Mouse (Mus musculus) erythroblast, adult 5-6 weeks (primary cell): ENCODE data around the gene Pax8. TPM values are rescaled to one million over a fixed set of nuclear protein-coding genes. Genes with fewer than 3 reads are reported as not detected.

Source experiments
- ATAC-seq: replicated peaks from 2 replicates; pipeline ENCODE4 v1.8.0; 2016; ENCODE audit warnings: moderate number of reproducible peaks, mild to moderate bottlenecking, moderate TSS enrichment, inconsistent platforms; ENCODE audit not compliant: poor library complexity, low FRiP score, severe bottlenecking
- total RNA-seq, 2 experiments: library from RNA; stranded (forward) in 1 of 2; stranded (reverse) in 1 of 2; fragments of 150-400 nt in 1 of 2; fragments of 200-764, 138-1000 nt in 1 of 2; gene quantifications; 2 replicates each; pipeline versions ENCODE4 v1.2.3 to v1.2.4; 2015 to 2017; ENCODE audit warnings: low replicate concordance in 2 of 2

Pax8 gene
- total RNA-seq, 2 experiments from 2014 or later, result 1.1 to 2.1 TPM

- no peak for ATAC-seq
Observed at GRCm38 (mm10) chr2:24469102-24469501, 6.3 kb downstream of the Pax8 start.

- ATAC-seq, result no peak
Observed at GRCm38 (mm10) chr2:24468430-24468829, 7.0 kb downstream of the Pax8 start.

- ATAC-seq, result no peak
Observed at GRCm38 (mm10) chr2:24467156-24467555, 8.2 kb downstream of the Pax8 start.

GRCm38 (mm10) chr2:24460808-24461127, 14.6 kb downstream of the Pax8 start:
- ATAC-seq, result no peak

- no peak for ATAC-seq
Observed at GRCm38 (mm10) chr2:24460112-24460807, 15.1 kb downstream of the Pax8 start.

- ATAC-seq, result no peak
Observed at GRCm38 (mm10) chr2:24456841-24457240, 18.6 kb downstream of the Pax8 start.

- ATAC-seq, result no peak
Observed at GRCm38 (mm10) chr2:24455057-24455855, 20.1 kb downstream of the Pax8 start.

GRCm38 (mm10) chr2:24454429-24455011, 20.9 kb downstream of the Pax8 start:
- ATAC-seq, result no peak

- no peak for ATAC-seq
Observed at GRCm38 (mm10) chr2:24453206-24453605, 22.2 kb downstream of the Pax8 start.

GRCm38 (mm10) chr2:24449111-24449510, 26.3 kb downstream of the Pax8 start:
- ATAC-seq, result no peak

GRCm38 (mm10) chr2:24443256-24443790, 32.1 kb downstream of the Pax8 start:
- ATAC-seq, result no peak

- no peak for ATAC-seq
Observed at GRCm38 (mm10) chr2:24442303-24442925, 33.0 kb downstream of the Pax8 start.

GRCm38 (mm10) chr2:24441899-24442298, 33.5 kb downstream of the Pax8 start:
- ATAC-seq, result no peak

GRCm38 (mm10) chr2:24440056-24440455, 35.3 kb downstream of the Pax8 start:
- no peak for ATAC-seq

- ATAC-seq, result no peak
Observed at GRCm38 (mm10) chr2:24435699-24436098, 39.7 kb downstream of the Pax8 start.

- ATAC-seq, result no peak
Observed at GRCm38 (mm10) chr2:24434670-24435069, 40.7 kb downstream of the Pax8 start.

GRCm38 (mm10) chr2:24429806-24430205, 45.6 kb downstream of the Pax8 start:
- no peak for ATAC-seq

- ATAC-seq, result no peak
Observed at GRCm38 (mm10) chr2:24427866-24428675, 47.3 kb downstream of the Pax8 start.

- ATAC-seq, result no peak
Observed at GRCm38 (mm10) chr2:24425630-24426029, 49.8 kb downstream of the Pax8 start.

- ATAC-seq, result no peak
Observed at GRCm38 (mm10) chr2:24422815-24423214, 52.6 kb downstream of the Pax8 start.
